Mouse (Mus musculus) liver, embryonic 14.5 days (tissue): Measurements from ENCODE around the gene Ankrd65.

Experiments used
- CTCF ChIP-seq: IDR thresholded peaks from 2 replicates; pipeline ENCODE4 v1.5.1; 2016; ENCODE audit warnings: antibody characterized with exemption, low read depth, control low read depth
- EP300 ChIP-seq: IDR thresholded peaks from 2 replicates; pipeline ENCODE4 v1.6.1; 2016; ENCODE audit warnings: antibody characterized with exemption, low read depth

DNA sequence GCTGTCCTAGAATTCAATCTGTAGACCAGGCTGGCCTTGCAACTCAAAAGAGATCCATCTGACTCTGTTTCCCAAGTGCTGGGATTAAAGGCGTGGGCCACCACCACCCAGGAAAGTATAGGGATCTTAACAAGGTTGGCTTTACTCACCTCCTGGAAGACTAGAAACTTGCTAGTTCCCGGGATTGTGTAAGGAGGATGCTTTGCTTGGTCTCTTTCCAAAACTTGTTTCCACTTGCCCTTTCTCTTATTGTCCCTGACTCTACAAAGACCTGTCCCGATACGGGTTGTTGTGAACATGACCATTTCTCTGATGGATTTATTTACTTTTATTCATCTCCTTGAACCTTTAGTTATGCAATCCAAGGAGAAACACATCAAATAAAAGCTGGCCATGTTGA, 39.6 kb downstream of the Ankrd65 start:
- TF ChIP-seq EP300, result no peak
- TF ChIP-seq CTCF, result no peak
